Mouse (Mus musculus): ENCODE data around the gene Tep1. TPM values are rescaled to one million over a fixed set of nuclear protein-coding genes. Genes with fewer than 3 reads are reported as not detected.
"Not testable (repeated sequence)": the region's sequence is repeated elsewhere in the genome, so short reads cannot be mapped to it uniquely, and the experiment has no call there.

The Tep1 gene
- 29.1 and 43.4 TPM in 2 replicates for polyA plus RNA-seq (2012; rRNA removed)

GRCm38 (mm10) chr14:50869889-50870804 is at the start of gene Tep1:
Gene Tep1 (minus strand): TSS chr14:50870560.
- no peak for DNase-seq (ENCODE audit: low read depth)

- no peak for DNase-seq (ENCODE audit: low read depth)
These were observed 41.0 kb upstream of the Tep1 start for GRCm38 (mm10) chr14:50911356-50911755.

- no peak for DNase-seq (ENCODE audit: low read depth)
These were observed 37.8 kb upstream of the Tep1 start for GRCm38 (mm10) chr14:50908126-50908525.

- not testable (repeated sequence) for DNase-seq (ENCODE audit: low read depth)
These were observed 35.0 kb upstream of the Tep1 start for GRCm38 (mm10) chr14:50905327-50905726.

- DNase-seq (ENCODE audit: low read depth) = no peak
These were observed 34.4 kb upstream of the Tep1 start for GRCm38 (mm10) chr14:50904828-50905129.

- DNase-seq (ENCODE audit: low read depth) = no peak
These were observed 33.8 kb upstream of the Tep1 start for GRCm38 (mm10) chr14:50903973-50904827.

- DNase-seq (ENCODE audit: low read depth) = not testable (repeated sequence)
These were observed 27.6 kb upstream of the Tep1 start for GRCm38 (mm10) chr14:50897992-50898391.

- DNase-seq (ENCODE audit: low read depth) = no peak
These were observed 27.0 kb upstream of the Tep1 start, which contains the start of gene Klhl33 for GRCm38 (mm10) chr14:50897374-50897765. Gene Klhl33 (minus strand): TSS chr14:50897507.

GRCm38 (mm10) chr14:50896747-50897373 is 26.5 kb upstream of the Tep1 start:
- no peak for DNase-seq (ENCODE audit: low read depth)

GRCm38 (mm10) chr14:50895985-50896746 is 25.8 kb upstream of the Tep1 start:
- peak; percentile 58 for DNase-seq (ENCODE audit: low read depth)

GRCm38 (mm10) chr14:50895407-50895806 is 25.0 kb upstream of the Tep1 start:
- no peak for DNase-seq (ENCODE audit: low read depth)

GRCm38 (mm10) chr14:50892541-50893459 is 22.4 kb upstream of the Tep1 start:
- no peak for DNase-seq (ENCODE audit: low read depth)

GRCm38 (mm10) chr14:50892091-50892490 is 21.7 kb upstream of the Tep1 start:
- no peak for DNase-seq (ENCODE audit: low read depth)

- no peak for DNase-seq (ENCODE audit: low read depth)
These were observed 21.3 kb upstream of the Tep1 start for GRCm38 (mm10) chr14:50891621-50892020.

- DNase-seq (ENCODE audit: low read depth) = no peak
These were observed 6.0 kb upstream of the Tep1 start for GRCm38 (mm10) chr14:50876236-50876950.

- no peak for DNase-seq (ENCODE audit: low read depth)
These were observed 5.4 kb upstream of the Tep1 start for GRCm38 (mm10) chr14:50875591-50876230.

- no peak for DNase-seq (ENCODE audit: low read depth)
These were observed 4.8 kb upstream of the Tep1 start for GRCm38 (mm10) chr14:50875175-50875574.

- DNase-seq (ENCODE audit: low read depth) = no peak
These were observed 924 bp upstream of the Tep1 start for GRCm38 (mm10) chr14:50871284-50871683.

GRCm38 (mm10) chr14:50870805-50871143 is 414 bp upstream of the Tep1 start:
- no peak for DNase-seq (ENCODE audit: low read depth)
